Mouse (Mus musculus): ENCODE results near the gene Bloc1s1. TPM values are rescaled to one million over a fixed set of nuclear protein-coding genes. Genes with fewer than 3 reads are reported as not detected.

Bloc1s1 gene
- polyA plus RNA-seq, 1 experiment from 2014 or later: 215 TPM

DNA sequence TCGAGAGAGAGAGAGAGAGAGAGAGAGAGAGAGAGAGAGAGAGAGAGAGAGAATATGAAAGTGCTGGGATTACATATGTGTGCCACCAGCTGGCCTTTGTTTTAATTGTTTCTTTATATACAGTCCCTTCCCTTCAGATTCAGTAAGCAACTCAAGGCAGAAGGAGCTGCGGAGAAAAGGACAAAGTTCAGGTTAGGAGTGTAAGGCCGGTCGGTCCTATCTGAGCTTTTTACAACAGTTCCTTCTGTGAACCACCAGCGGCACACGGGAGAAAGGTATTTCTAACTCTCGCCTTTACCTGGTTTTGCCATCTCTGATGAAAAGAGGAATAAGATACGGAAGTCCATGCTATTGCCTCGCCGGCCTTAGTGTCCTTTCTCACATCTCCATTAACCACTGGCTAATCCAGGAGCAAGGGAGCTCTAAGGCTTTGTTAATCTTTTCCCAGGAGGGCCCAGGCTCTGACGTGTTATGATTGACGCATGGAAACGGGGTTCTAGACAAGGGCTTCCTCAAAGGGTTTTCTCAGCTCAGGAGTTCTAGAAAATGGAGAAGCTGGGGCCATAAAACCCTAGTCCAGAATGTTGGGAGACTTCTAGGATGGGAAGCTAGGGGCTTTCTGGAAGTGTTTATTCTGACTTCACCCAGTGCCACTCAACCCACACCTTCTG, 14.9 kb downstream of the Bloc1s1 start:
- H3K36me3 ChIP-seq (ENCODE audit: control insufficient read depth, insufficient read depth, low read length): no peaks in the 10 kb centered on the region; the same call in 1 of the 2 replicates
- H3K9me3 ChIP-seq (ENCODE audit: control insufficient read depth, low read length): no peaks in the 10 kb centered on the region
- no peak overlapping the region for H3K27ac ChIP-seq (ENCODE audit: low read depth, low read length)
- no peak for DNase-seq (ENCODE audit: low spot score)
- peak overlapping the region; percentile 67 for H3K4me3 ChIP-seq (ENCODE audit: low read depth, low read length)
- no peak for ATAC-seq (ENCODE audit: insufficient read depth, low FRiP score, low TSS enrichment)
- no peaks in the 10 kb centered on the region for H3K4me1 ChIP-seq (ENCODE audit: control insufficient read depth, insufficient read depth, low read length)
- 0 out of 2 replicates have a peak, but pooled peaks cover 2% of the 10 kb centered on the region for H3K27me3 ChIP-seq (ENCODE audit: control insufficient read depth, insufficient read depth, low read length)
- H3K4me2 ChIP-seq (ENCODE audit: low read depth): peak overlapping the region; percentile 60
- peak overlapping the region; percentile 72 for H3K9ac ChIP-seq (ENCODE audit: low read length)
- 60% methylated on average over 13 of the region's 13 CpGs for WGBS

DNA sequence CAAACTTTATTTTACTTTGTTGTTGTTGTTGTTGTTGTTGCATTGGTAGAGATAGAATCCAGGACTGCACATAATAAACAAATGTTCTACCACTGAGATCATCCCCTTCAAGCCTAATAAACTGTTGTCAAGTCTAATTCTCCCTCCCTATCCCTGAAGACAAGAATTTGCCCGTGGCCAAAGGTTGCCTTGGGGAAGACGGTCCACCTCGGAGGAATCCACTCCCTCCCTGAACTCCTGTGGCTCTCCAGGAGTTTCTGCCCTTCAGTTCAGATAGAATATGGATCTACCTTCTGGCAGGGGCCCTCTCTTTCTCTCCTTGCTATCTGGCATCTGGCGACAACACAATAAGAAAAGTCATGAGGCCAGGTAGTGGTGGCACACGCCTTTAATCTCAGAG, 19.0 kb downstream of the Bloc1s1 start:
- H3K4me1 ChIP-seq (ENCODE audit: control insufficient read depth, insufficient read depth, low read length): no peaks in the 10 kb centered on the region
- DNase-seq (ENCODE audit: low spot score) (no peak), ATAC-seq (ENCODE audit: insufficient read depth, low FRiP score, low TSS enrichment) (no peak)
- no peaks in the 10 kb centered on the region for H3K9me3 ChIP-seq (ENCODE audit: control insufficient read depth, low read length)
- H3K9ac ChIP-seq (ENCODE audit: low read length): no peak overlapping the region
- no peaks in the 10 kb centered on the region for H3K36me3 ChIP-seq (ENCODE audit: control insufficient read depth, insufficient read depth, low read length)
- H3K4me3 ChIP-seq (ENCODE audit: low read depth, low read length): no peak overlapping the region
- no peak overlapping the region for H3K4me2 ChIP-seq (ENCODE audit: low read depth)
- H3K27ac ChIP-seq (ENCODE audit: low read depth, low read length): no peak overlapping the region
- 78% methylated on average over 5 of the region's 5 CpGs for whole genome bisulfite sequencing
- H3K27me3 ChIP-seq (ENCODE audit: control insufficient read depth, insufficient read depth, low read length): 0 out of 2 replicates have a peak, but pooled peaks cover 2% of the 10 kb centered on the region

GRCm38 (mm10) chr10:128902409-128902988, 21.3 kb downstream of the Bloc1s1 start:
- 81% methylated on average over 3 of the region's 3 CpGs for WGBS
- no peaks in the 10 kb centered on the region for H3K36me3 ChIP-seq (ENCODE audit: control insufficient read depth, insufficient read depth, low read length)

DNA sequence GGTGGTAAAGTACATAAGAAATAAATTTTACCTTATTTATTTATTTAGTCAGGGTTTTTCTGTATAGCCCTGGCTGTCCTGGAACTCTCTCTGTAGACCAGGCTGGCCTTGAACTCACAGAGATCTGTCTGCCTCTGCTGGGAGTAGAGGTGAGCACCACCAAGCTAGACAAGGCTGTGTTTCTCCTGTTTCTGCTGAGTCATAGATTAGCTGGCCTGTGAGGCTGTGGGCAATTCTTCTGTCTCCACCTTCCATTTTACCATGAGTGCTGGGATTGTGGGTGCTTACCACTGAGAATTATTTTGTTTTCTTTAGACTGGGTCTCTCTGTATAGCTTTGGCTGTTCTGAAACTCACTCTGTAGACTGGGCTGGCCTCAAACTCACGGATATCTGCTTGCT, 22.4 kb downstream of the Bloc1s1 start:
- Histone ChIP-seq H3K9ac (ENCODE audit: low read length) (no peak overlapping the region), H3K9me3 (ENCODE audit: control insufficient read depth, low read length) (no peaks in the 10 kb centered on the region), H3K27me3 (ENCODE audit: control insufficient read depth, insufficient read depth, low read length) (peaks cover 4% of the 10 kb centered on the region), H3K4me2 (ENCODE audit: low read depth) (no peak overlapping the region), H3K36me3 (ENCODE audit: control insufficient read depth, insufficient read depth, low read length) (no peaks in the 10 kb centered on the region), H3K4me3 (ENCODE audit: low read depth, low read length) (no peak overlapping the region), H3K4me1 (ENCODE audit: control insufficient read depth, insufficient read depth, low read length) (no peaks in the 10 kb centered on the region), H3K27ac (ENCODE audit: low read depth, low read length) (no peak overlapping the region)
- no peak for DNase-seq (ENCODE audit: low spot score)
- 74% methylated on average over 1 of the region's 1 CpGs for WGBS
- ATAC-seq (ENCODE audit: insufficient read depth, low FRiP score, low TSS enrichment): no peak

More at GRCm38 (mm10) chr10:128902409-128902988, 21.3 kb downstream of the Bloc1s1 start:
- no peaks in the 10 kb centered on the region for H3K9me3 ChIP-seq (ENCODE audit: control insufficient read depth, low read length)
- H3K4me3 ChIP-seq (ENCODE audit: low read depth, low read length): no peak overlapping the region
- no peaks in the 10 kb centered on the region for H3K4me1 ChIP-seq (ENCODE audit: control insufficient read depth, insufficient read depth, low read length)
- DNase-seq (ENCODE audit: low spot score) (no peak), ATAC-seq (ENCODE audit: insufficient read depth, low FRiP score, low TSS enrichment) (no peak)
- H3K9ac ChIP-seq (ENCODE audit: low read length): no peak overlapping the region
- no peak overlapping the region for H3K27ac ChIP-seq (ENCODE audit: low read depth, low read length)
- H3K4me2 ChIP-seq (ENCODE audit: low read depth): no peak overlapping the region
- H3K27me3 ChIP-seq (ENCODE audit: control insufficient read depth, insufficient read depth, low read length): no peaks in the 10 kb centered on the region

DNA sequence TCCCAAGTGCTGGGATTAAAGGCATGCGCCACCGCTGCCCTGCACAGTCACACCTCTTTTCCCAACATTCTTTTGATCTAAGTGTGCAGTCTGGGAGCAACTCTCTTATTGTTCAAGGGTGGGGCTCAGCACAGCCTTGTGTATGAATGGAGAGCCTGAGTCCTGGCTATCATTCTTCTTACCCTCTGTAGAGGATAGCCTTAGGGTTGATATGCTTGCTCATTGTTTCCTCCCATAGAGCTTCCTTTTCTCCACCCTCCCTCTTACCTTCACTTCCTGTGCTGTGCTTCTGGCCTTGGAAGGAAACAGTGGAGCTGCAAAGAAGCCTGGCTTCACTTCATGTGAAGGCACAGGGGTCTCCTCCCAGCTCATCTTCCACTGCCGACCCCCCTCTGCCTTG, 23.1 kb downstream of the Bloc1s1 start, which contains the start of gene Cd63:
Gene Cd63 (plus strand): TSS at position 292 of the 400 bp plus-strand sequence.
- Histone ChIP-seq H3K4me2 (ENCODE audit: low read depth) (no peak within 1 kb of the TSS), H3K4me1 (ENCODE audit: control insufficient read depth, insufficient read depth, low read length) (peaks cover 2% of the 10 kb centered on the region; the same call in 1 of the 2 replicates), H3K4me3 (ENCODE audit: low read depth, low read length) (no peak within 1 kb of the TSS), H3K36me3 (ENCODE audit: control insufficient read depth, insufficient read depth, low read length) (no peaks in the 10 kb centered on the region), H3K9me3 (ENCODE audit: control insufficient read depth, low read length) (no peaks in the 10 kb centered on the region), H3K27me3 (ENCODE audit: control insufficient read depth, insufficient read depth, low read length) (peaks cover 7% of the 10 kb centered on the region), H3K27ac (ENCODE audit: low read depth, low read length) (no peak within 1 kb of the TSS), H3K9ac (ENCODE audit: low read length) (no peak within 1 kb of the TSS)
- no peak for ATAC-seq (ENCODE audit: insufficient read depth, low FRiP score, low TSS enrichment)
- 90% methylated on average over 3 of the region's 3 CpGs for WGBS
- no peak for DNase-seq (ENCODE audit: low spot score)

- 80% methylated on average over 6 of the region's 6 CpGs for WGBS
- DNase-seq (ENCODE audit: low spot score): no peak
- ATAC-seq (ENCODE audit: insufficient read depth, low FRiP score, low TSS enrichment): no peak
- H3K9ac ChIP-seq (ENCODE audit: low read length): no peak overlapping the region
- H3K4me3 ChIP-seq (ENCODE audit: low read depth, low read length): no peak overlapping the region
- no peaks in the 10 kb centered on the region for H3K9me3 ChIP-seq (ENCODE audit: control insufficient read depth, low read length)
- H3K4me1 ChIP-seq (ENCODE audit: control insufficient read depth, insufficient read depth, low read length): peaks cover 2% of the 10 kb centered on the region; the same call in 1 of the 2 replicates
- H3K27me3 ChIP-seq (ENCODE audit: control insufficient read depth, insufficient read depth, low read length): peaks cover 9% of the 10 kb centered on the region
- H3K4me2 ChIP-seq (ENCODE audit: low read depth): no peak overlapping the region
- H3K36me3 ChIP-seq (ENCODE audit: control insufficient read depth, insufficient read depth, low read length): no peaks in the 10 kb centered on the region
- no peak overlapping the region for H3K27ac ChIP-seq (ENCODE audit: low read depth, low read length)
Measured at GRCm38 (mm10) chr10:128899759-128900490, 23.9 kb downstream of the Bloc1s1 start.

DNA sequence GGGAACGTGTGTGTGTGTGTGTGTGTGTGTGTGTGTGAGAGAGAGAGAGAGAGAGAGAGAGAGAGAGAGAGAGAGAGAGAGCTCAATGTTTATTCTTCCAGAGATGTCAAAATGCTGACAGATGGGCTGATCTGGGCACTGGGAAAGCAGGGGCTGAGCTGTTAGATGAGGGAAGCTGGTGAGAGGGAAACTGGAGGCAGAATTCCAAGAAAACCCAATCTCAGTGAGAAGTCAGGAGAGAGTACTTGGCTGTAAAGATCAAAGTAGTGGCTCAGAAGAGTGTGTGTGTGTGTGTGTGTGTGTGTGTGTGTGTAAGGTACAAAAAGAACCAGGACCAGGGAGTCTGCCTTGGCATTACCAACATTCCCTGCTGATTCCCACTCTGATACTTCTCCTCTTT, 26.3 kb downstream of the Bloc1s1 start:
- Histone ChIP-seq H3K4me1 (ENCODE audit: control insufficient read depth, insufficient read depth, low read length) (peaks cover 2% of the 10 kb centered on the region), H3K27ac (ENCODE audit: low read depth, low read length) (no peak overlapping the region), H3K27me3 (ENCODE audit: control insufficient read depth, insufficient read depth, low read length) (peaks cover 9% of the 10 kb centered on the region), H3K4me3 (ENCODE audit: low read depth, low read length) (no peak overlapping the region), H3K9ac (ENCODE audit: low read length) (no peak overlapping the region), H3K9me3 (ENCODE audit: control insufficient read depth, low read length) (no peaks in the 10 kb centered on the region), H3K36me3 (ENCODE audit: control insufficient read depth, insufficient read depth, low read length) (no peaks in the 10 kb centered on the region), H3K4me2 (ENCODE audit: low read depth) (no peak overlapping the region)
- WGBS: 44% methylated on average over 1 of the region's 1 CpGs
- no peak for DNase-seq (ENCODE audit: low spot score)
- no peak for ATAC-seq (ENCODE audit: insufficient read depth, low FRiP score, low TSS enrichment)

DNA sequence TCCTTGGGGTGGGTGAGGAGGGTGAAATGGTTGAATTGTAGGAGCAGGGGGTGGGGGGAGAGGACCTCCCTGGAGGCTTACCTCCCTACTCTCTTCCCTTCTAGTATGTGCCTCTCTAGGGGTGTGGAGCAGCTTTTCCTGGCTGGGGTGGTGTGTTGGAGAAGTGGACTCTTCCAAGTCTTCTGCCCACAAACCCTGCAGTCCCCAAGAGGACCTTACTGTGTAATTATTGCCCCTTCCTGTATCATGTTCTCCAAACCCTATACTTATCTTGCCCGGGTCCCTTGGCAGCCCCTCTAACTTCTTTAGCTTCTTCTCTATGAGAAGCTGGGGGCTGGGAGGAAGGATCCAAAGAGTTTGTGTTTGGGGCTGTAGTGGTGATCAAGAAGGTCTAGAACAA, 27.0 kb downstream of the Bloc1s1 start:
- Histone ChIP-seq H3K9ac (ENCODE audit: low read length) (no peak overlapping the region), H3K27me3 (ENCODE audit: control insufficient read depth, insufficient read depth, low read length) (peaks cover 9% of the 10 kb centered on the region), H3K27ac (ENCODE audit: low read depth, low read length) (no peak overlapping the region), H3K4me2 (ENCODE audit: low read depth) (no peak overlapping the region), H3K36me3 (ENCODE audit: control insufficient read depth, insufficient read depth, low read length) (no peaks in the 10 kb centered on the region), H3K4me3 (ENCODE audit: low read depth, low read length) (no peak overlapping the region), H3K9me3 (ENCODE audit: control insufficient read depth, low read length) (no peaks in the 10 kb centered on the region), H3K4me1 (ENCODE audit: control insufficient read depth, insufficient read depth, low read length) (peaks cover 2% of the 10 kb centered on the region)
- DNase-seq (ENCODE audit: low spot score): no peak
- ATAC-seq (ENCODE audit: insufficient read depth, low FRiP score, low TSS enrichment): no peak
- WGBS: 63% methylated on average over 1 of the region's 1 CpGs
